Mouse (Mus musculus) bone marrow, adult 2 months (tissue): ENCODE results near the gene 7420426K07Rik. TPM values are rescaled to one million over a fixed set of nuclear protein-coding genes. Genes with fewer than 3 reads are reported as not detected.

ENCODE experiments used
- H3K27ac ChIP-seq: fragments of 200-500 bp; 2 replicates; pipeline ENCODE4 v1.5.1; 2012; ENCODE audit warnings: low read depth, mild to moderate bottlenecking, control low read depth, inconsistent platforms, low read length; ENCODE audit not compliant: control insufficient read depth, poor library complexity, insufficient read depth
- H3K4me1 ChIP-seq: fragments of 200-500 bp; 2 replicates; pipeline ENCODE4 v1.6.1; 2011; ENCODE audit warnings: low read length; ENCODE audit not compliant: control insufficient read depth, insufficient read depth
- H3K4me3 ChIP-seq: fragments of 200-500 bp; replicated peaks from 2 replicates; pipeline ENCODE3; 2011; ENCODE audit warnings: mild to moderate bottlenecking, low read depth, low read length, control low read depth; ENCODE audit not compliant: control insufficient read depth
- CTCF ChIP-seq: fragments of 200-500 bp; IDR thresholded peaks from 2 replicates; pipeline ENCODE4 v1.5.1; 2011; ENCODE audit warnings: low read length, control low read depth; ENCODE audit not compliant: control insufficient read depth, insufficient read depth
- POLR2A ChIP-seq: fragments of 200-500 bp; IDR thresholded peaks from 2 replicates; pipeline ENCODE4 v1.6.1; 2011; ENCODE audit warnings: low read depth, mild to moderate bottlenecking, control low read depth, low read length, borderline replicate concordance; ENCODE audit not compliant: control insufficient read depth
- WGBS: fragments of 180-500 bp; shearing (Covaris S2); methylation state at CpG from one replicate; pipeline ENCODE4 v1.1.7; 2018; 5-methylcytosine and 5-hydroxymethylcytosine counted together
- polyA plus RNA-seq: library from polyadenylated mRNA; stranded (reverse); fragments of >200 nt; gene quantifications from 2 replicates; pipeline ENCODE4 v1.2.4, GENCODE M21; 2011; ENCODE audit warnings: low replicate concordance; ENCODE audit not compliant: missing spikeins, insufficient read depth, insufficient read length

The 7420426K07Rik gene
- not detected in 2 replicates for polyA plus RNA-seq

- TF ChIP-seq CTCF (no peak), POLR2A (no peak)
- Histone ChIP-seq H3K4me1 (no peaks in the 10 kb centered on the region), H3K4me3 (no peak within 1 kb of the TSS), H3K27ac (no peak within 1 kb of the TSS)
- WGBS: 74% methylated on average over 2 of the region's 2 CpGs
Observed at GRCm38 (mm10) chr9:98902819-98903218, at the start of gene 7420426K07Rik. Gene 7420426K07Rik (plus strand): TSS chr9:98903119.

GRCm38 (mm10) chr9:98856210-98856609 lies 46.7 kb upstream of the 7420426K07Rik start, which contains the start of gene Prr23a2:
Gene Prr23a2 (plus strand): TSS chr9:98856494.
- no peak within 1 kb of the TSS for H3K27ac ChIP-seq
- no peak within 1 kb of the TSS for H3K4me3 ChIP-seq
- WGBS: 79% methylated on average over 18 of the region's 18 CpGs
- TF ChIP-seq POLR2A: no peak
- TF ChIP-seq CTCF: no peak
- H3K4me1 ChIP-seq: no peaks in the 10 kb centered on the region

GRCm38 (mm10) chr9:98863463-98863862 lies 39.5 kb upstream of the 7420426K07Rik start:
- 73% methylated on average over 3 of the region's 3 CpGs for WGBS

GRCm38 (mm10) chr9:98864571-98864970 lies 38.3 kb upstream of the 7420426K07Rik start, which contains the start of gene Prr23a3:
Gene Prr23a3 (plus strand): TSS chr9:98864767.
- Histone ChIP-seq H3K4me3 (no peak within 1 kb of the TSS), H3K27ac (no peak within 1 kb of the TSS), H3K4me1 (no peaks in the 10 kb centered on the region)
- 52% methylated on average over 22 of the region's 22 CpGs for WGBS
- no peak for TF ChIP-seq POLR2A
- TF ChIP-seq CTCF: no peak

More at GRCm38 (mm10) chr9:98863463-98863862, 39.5 kb upstream of the 7420426K07Rik start:
- H3K27ac ChIP-seq: no peak overlapping the region
- TF ChIP-seq CTCF: no peak
- H3K4me1 ChIP-seq: no peaks in the 10 kb centered on the region
- no peak overlapping the region for H3K4me3 ChIP-seq

- H3K4me1 ChIP-seq: no peaks in the 10 kb centered on the region
- no peak overlapping the region for H3K4me3 ChIP-seq
- no peak overlapping the region for H3K27ac ChIP-seq
- TF ChIP-seq CTCF (no peak), POLR2A (no peak)
- 61% methylated on average over 1 of the region's 1 CpGs for WGBS
Observed at GRCm38 (mm10) chr9:98901486-98901885, 1.4 kb upstream of the 7420426K07Rik start.

- WGBS: 81% methylated on average over 5 of the region's 5 CpGs
- no peak for TF ChIP-seq CTCF
- TF ChIP-seq POLR2A: no peak
- Histone ChIP-seq H3K4me1 (no peaks in the 10 kb centered on the region), H3K27ac (no peak overlapping the region), H3K4me3 (no peak overlapping the region)
Observed at GRCm38 (mm10) chr9:98920629-98921523, 18.0 kb downstream of the 7420426K07Rik start.

- Histone ChIP-seq H3K27ac (no peak overlapping the region), H3K4me3 (no peak overlapping the region), H3K4me1 (no peaks in the 10 kb centered on the region)
- TF ChIP-seq POLR2A (no peak), CTCF (no peak)
- WGBS: 49% methylated on average over 6 of the region's 6 CpGs
Observed at GRCm38 (mm10) chr9:98923119-98923518, 20.2 kb downstream of the 7420426K07Rik start.

GRCm38 (mm10) chr9:98924183-98924582 lies 21.3 kb downstream of the 7420426K07Rik start:
- H3K4me3 ChIP-seq: no peak overlapping the region
- WGBS: 49% methylated on average over 6 of the region's 6 CpGs
- H3K4me1 ChIP-seq: no peaks in the 10 kb centered on the region
- TF ChIP-seq CTCF: no peak
- no peak for TF ChIP-seq POLR2A
- H3K27ac ChIP-seq: no peak overlapping the region
